Mouse (Mus musculus): ENCODE results near the gene Mafg.
"Not testable (repeated sequence)": the region's sequence is repeated elsewhere in the genome, so short reads cannot be mapped to it uniquely, and the experiment has no call there.

Gene Mafg

DNA sequence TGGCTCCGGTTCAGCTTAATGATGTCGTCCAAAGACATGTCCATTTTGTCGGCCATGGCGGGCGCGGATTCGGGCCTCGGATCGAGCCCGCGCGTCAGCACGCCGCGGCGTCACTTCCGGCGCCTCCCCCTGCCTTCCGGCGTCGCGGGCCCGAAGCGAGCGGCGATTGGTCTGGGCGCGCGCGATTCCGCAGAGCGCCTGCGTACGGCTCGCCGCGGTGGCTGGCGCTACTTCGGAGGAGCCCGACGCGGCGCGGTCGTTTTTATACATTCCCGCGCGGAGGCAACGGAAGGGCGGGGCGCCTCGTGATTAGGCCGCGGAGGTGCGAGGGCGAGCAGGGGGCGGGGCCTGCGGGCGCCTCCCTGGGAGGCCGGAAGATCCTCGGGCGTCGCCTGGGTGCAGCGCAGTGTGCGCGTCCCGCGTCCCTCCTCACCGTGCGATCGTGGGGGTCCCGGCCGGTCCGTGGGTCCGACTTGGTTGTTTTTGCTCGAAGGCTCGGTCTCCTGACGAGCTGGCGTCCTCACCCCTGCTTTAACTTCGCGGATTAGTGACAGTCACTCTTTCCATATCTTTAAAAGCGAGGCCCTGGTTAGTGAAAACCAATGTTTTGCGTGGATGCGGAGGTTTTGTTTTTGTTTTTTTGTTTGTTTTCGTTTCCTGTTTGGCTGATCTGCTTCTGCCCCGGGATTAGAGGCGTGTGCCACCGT is 35.0 kb downstream of the Mafg start, which contains the start of the genes Alyref and Anapc11:
Alyref (minus strand) TSS at position 83 of the 707 bp plus-strand sequence.
Anapc11 (plus strand) TSS at position 139 of the 707 bp plus-strand sequence.
- DNase-seq (ENCODE audit: low read depth, low spot score): peak; percentile 98

DNA sequence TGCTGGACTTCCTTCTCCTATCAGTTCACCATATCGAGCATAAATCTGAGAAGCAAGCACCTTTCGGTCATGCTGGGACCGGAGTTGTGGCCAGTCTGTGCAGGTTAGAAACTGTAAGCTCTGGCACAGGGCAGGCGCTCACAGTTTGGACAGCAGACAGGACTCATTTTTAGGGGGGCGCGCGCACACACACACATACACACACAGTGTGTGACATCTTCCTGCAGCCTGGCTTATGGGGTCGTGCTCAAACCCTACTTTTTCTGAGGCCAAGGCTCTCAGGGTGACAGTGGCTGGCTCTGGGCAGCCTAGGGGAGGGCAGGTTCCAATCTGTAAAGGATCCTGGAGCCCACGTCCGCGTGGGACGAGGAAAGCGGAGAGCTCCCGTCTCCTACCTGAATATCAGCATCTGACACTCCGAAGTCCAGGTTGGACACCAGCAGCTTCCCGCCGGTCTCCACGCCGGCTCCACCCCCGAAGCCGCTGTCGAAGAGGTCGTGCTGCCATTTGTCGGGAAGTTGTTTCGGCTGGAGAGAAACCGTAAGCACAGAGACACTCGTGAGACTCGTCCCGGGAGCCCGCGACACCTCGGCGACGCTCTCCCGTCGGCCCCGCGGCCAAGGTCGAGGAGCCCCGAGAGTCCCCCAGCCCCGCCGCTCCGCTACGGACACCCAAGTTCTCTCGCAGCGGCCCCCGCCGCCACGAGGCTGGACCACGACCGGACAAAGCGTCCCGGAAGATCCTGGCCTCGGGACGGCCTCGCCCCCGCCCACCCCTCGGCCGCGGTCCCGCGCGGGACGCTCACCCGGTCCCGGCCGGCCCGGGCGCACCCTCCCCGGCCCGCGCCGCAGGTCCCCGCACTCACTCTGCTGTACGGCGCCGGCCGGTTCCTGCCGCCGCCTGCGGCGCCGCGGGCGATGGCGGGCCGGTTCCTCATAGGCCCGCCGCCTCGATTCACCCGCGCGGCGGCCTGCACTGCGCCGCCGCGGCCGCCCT is 35.9 kb downstream of the Mafg start:
- DNase-seq (ENCODE audit: low read depth, low spot score): peak; percentile 59

DNA sequence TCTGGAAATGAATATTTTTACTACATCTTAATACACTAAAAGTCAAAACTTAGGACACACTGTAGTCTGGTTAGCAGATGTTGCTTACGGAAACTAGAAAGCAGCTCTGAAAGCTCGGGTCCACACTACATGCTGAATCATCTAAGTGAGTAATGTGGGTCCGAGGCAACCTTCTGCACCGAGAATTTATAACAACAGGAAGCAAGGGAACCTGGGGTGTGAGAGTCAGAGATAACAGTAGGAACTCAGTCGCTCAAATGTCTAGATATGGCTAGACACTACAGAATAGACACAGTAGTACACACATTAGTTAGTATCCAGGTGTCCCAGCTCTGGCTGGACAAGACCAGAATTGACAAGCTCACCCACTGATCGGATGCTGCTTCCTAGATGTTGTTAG is 44.9 kb downstream of the Mafg start:
- no peak for DNase-seq (ENCODE audit: low read depth, low spot score)

DNA sequence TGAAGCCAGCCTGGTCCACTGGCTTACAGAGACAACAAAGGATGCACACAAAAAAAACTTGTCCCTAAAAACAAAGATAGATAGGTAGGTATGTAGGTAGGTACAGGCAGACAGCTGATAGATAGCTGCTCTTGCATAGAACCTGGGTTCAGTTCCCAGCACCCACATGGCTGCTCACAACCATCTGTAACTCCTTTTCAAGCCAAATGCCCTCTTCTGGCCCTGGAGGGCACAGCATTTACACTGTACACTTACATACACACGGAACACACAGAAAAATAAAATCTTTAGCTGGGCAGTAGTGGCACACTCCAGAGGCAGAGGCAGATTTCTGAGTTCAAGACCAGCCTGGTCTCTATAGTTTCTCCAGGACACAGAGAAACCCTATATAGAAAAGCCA is 49.5 kb downstream of the Mafg start:
- DNase-seq (ENCODE audit: low read depth, low spot score): peak; percentile 26

DNA sequence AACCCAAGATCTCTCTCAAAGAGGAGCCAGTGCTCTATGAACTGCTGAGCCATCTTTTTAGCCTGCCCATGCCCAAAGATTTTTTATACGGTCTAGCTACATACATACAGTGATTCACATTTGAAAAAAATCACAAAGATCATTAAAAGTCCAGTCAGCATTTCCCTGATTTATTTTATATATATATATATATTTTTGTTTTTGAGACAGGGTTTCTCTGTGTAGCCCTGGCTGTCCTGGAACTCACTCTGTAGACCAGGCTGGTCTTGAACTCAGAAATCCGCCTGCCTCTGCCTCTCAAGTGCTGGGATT is 50.5 kb downstream of the Mafg start:
- not testable (repeated sequence) for DNase-seq (ENCODE audit: low read depth, low spot score)

- peak; percentile 86 for DNase-seq (ENCODE audit: low read depth, low spot score)
These were observed 51.0 kb downstream of the Mafg start for GRCm38 (mm10) chr11:120582268-120582981.

GRCm38 (mm10) chr11:120581490-120582267 is 51.7 kb downstream of the Mafg start, which contains the start of gene Arhgdia:
TSS of gene Arhgdia (minus strand) at chr11:120581624.
- DNase-seq (ENCODE audit: low read depth, low spot score): peak; percentile 91

DNA sequence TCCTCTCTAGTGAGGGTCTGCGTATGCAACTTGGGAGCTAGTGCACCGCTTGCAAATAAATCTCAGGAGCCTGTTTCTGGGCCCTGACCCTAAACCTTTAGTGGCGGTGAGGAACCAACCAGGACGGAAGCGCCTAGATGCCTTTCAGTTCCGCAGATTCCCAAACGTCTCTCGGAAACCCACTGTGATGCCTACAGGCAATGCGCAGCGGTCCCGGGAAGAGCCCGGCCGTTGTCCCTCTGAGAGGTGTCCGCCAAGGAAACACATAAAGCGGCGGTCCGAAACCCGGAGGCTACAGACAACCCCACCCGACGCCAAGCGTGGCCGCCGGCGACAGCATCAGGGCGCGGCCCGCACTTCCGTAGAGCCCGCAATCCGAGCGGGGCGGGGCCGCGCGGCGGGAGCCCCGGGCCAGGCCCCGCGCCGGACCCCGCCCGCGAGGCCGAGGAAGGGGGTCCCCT is 52.5 kb downstream of the Mafg start:
- peak; percentile 58 for DNase-seq (ENCODE audit: low read depth, low spot score)

GRCm38 (mm10) chr11:120580190-120580589 is 53.2 kb downstream of the Mafg start:
- DNase-seq (ENCODE audit: low read depth, low spot score): peak; percentile 70

GRCm38 (mm10) chr11:120579316-120580107 is 53.9 kb downstream of the Mafg start:
- DNase-seq (ENCODE audit: low read depth, low spot score): peak; percentile 84

DNA sequence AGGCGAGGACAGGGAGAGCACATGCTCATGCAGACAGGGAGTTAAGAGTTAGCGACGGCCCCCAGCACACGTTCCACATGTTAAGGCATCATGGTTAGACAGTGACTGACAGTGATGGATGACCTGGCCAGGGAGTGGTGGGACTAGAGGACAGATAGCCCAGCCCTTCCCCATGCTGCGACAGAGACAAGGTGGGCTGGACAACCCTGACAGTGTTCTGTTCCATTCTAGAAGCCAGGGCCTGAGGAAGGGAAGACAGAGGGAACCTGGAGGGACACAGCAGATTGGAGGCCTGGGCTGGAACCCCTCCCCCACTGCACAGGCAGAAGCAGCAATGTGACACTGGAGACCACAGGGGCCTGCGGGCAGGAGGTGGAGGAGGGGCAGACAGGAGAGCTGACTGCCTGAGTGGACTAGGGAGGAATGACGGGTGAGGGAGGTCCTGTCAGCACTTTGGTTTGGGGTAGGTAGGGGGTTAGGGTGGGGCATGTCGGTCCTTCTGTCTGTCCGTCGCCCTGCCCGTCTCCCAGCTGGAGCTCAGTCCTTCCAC is 54.6 kb downstream of the Mafg start:
- DNase-seq (ENCODE audit: low read depth, low spot score): no peak

DNA sequence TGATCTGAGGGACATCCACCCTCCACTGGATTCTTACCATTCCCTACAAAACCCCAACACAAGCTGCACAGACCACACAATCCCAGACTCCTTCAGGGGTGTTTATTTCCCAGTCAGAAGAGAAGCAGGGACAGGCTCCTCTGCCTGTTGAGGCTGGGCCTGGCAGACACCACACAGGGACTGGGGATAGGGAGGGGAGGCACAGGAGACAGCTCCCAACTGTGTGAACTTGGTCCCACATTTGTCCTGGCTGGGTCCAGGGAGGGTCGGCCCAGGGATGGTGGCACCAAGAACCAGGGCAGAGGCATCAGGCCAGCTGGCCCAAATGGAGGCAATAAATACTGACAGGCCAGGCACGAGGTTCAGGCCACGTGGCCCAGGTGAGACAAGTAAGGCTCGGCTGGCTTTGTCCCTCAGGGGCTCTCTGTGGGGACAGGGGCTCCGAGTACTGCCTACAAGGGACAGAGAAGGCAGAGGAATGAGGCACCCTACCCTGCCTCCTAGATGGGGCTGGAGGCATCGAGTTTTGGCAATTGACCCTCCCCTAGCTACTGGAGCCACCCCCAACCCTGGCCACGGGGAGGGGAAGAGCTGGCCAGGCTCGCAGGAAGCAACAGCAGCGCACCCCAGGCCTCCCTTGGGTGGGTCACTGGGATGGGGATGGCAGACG is 55.2 kb downstream of the Mafg start:
- DNase-seq (ENCODE audit: low read depth, low spot score): no peak

GRCm38 (mm10) chr11:120577211-120578023 is 56.0 kb downstream of the Mafg start:
- DNase-seq (ENCODE audit: low read depth, low spot score): peak; percentile 69

DNA sequence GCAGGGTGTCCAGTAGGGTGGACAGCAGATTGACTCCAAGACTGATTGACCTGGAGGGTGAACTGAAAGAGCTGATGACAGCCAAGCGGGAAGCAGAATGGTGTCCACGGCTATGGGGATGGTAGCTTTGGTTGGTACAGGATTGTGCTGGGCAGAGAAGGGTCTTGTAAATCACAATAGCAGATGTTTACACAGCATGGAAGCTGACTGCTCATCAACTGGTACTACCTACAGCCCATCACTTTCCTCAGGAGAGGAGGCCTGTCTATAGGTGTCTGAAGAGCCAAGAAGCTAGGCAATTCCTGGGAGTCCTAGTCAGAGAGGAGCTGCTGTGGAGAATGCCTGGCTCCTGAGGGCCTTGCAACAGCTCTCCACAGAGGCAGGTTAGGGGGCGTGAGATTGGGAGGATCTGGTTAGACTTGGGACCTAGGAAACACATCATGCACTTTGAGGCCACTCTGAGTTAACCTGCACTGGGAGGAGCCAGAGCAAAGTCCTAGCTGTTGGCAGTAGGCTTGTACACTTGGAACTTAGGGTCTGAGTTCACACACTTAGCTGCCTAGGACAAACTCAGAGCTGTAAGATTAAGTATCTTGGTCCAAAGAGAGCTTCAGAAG is 56.9 kb downstream of the Mafg start:
- peak; percentile 21 for DNase-seq (ENCODE audit: low read depth, low spot score)

- peak; percentile 29 for DNase-seq (ENCODE audit: low read depth, low spot score)
These were observed 57.5 kb downstream of the Mafg start for GRCm38 (mm10) chr11:120575940-120576339.

All from A20 (cell line).